Mouse (Mus musculus) hindbrain, postnatal 0 days (tissue): ENCODE results near the gene Anapc16. TPM values are rescaled to one million over a fixed set of nuclear protein-coding genes. Genes with fewer than 3 reads are reported as not detected.

Experiments used
- ATAC-seq: fragments of 200-750 bp; cut with Nextera tagmentation; 2 replicates; pipeline ENCODE4 v1.8.0; 2017; ENCODE audit warnings: mild to moderate bottlenecking, moderate TSS enrichment, moderate library complexity
- DNase-seq: peaks from one replicate; pipeline ENCODE4 v3.0.0-alpha.2; 2015; ENCODE audit warnings: low spot score
- H3K27ac ChIP-seq: fragments of 300-500 bp; sonication (generic); 2 replicates; pipeline ENCODE4 v1.5.1; 2014; ENCODE audit warnings: mild to moderate bottlenecking
- H3K27me3 ChIP-seq: fragments of 300-500 bp; sonication (generic); 2 replicates; pipeline ENCODE4 v1.6.1; 2014; ENCODE audit warnings: low read length, mixed read lengths; ENCODE audit not compliant: insufficient read depth
- H3K36me3 ChIP-seq: fragments of 300-500 bp; sonication (generic); 2 replicates; pipeline ENCODE4 v1.6.1; 2014; ENCODE audit warnings: low read length, mixed read lengths; ENCODE audit not compliant: insufficient read depth
- H3K4me1 ChIP-seq: fragments of 300-500 bp; sonication (generic); 2 replicates; pipeline ENCODE4 v1.6.1; 2014; ENCODE audit warnings: antibody characterized with exemption, low read length, mixed read lengths; ENCODE audit not compliant: insufficient read depth
- H3K4me2 ChIP-seq: fragments of 300-500 bp; sonication (generic); 2 replicates; pipeline ENCODE4 v1.6.1; 2014; ENCODE audit warnings: low read depth, mild to moderate bottlenecking, low read length, moderate library complexity, mixed read lengths
- H3K4me3 ChIP-seq: fragments of 300-500 bp; sonication (generic); 2 replicates; pipeline ENCODE4 v1.5.1; 2014; ENCODE audit warnings: low read length
- H3K9ac ChIP-seq: fragments of 300-500 bp; sonication (generic); replicated peaks from 2 replicates; pipeline ENCODE4 v1.6.1; 2014; ENCODE audit warnings: mild to moderate bottlenecking, low read length, moderate library complexity, mixed read lengths
- H3K9me3 ChIP-seq: fragments of 300-500 bp; sonication (generic); 2 replicates; pipeline ENCODE4 v1.6.1; 2016; ENCODE audit warnings: low read length, mixed read lengths
- CTCF ChIP-seq: IDR thresholded peaks from 2 replicates; pipeline ENCODE4 v1.5.1; 2016; ENCODE audit warnings: antibody characterized with exemption, control low read depth, low read depth
- WGBS: fragments of 180-500 bp; shearing (Covaris S2); extraction: QIAGEN DNeasy Blood & Tissue Kit; methylation state at CpG from one replicate; pipeline ENCODE4 v1.1.7; 2014; 5-methylcytosine and 5-hydroxymethylcytosine counted together
- polyA plus RNA-seq: library from polyadenylated mRNA; unstranded; fragments of >200 nt; fragmentation: Nextera tagmentation; extraction: Ambion mirVana; gene quantifications from 2 replicates; pipeline ENCODE4 v1.2.1, GENCODE M21; 2015
- total RNA-seq: library from RNA; depleted of rRNA; stranded (reverse); fragments of >200 nt; gene quantifications from 2 replicates; pipeline ENCODE4 v1.2.3, GENCODE M21; 2014

Anapc16 gene
- total and polyA plus RNA-seq, 2 experiments from 2014 or later = 70.1 to 133 TPM

DNA sequence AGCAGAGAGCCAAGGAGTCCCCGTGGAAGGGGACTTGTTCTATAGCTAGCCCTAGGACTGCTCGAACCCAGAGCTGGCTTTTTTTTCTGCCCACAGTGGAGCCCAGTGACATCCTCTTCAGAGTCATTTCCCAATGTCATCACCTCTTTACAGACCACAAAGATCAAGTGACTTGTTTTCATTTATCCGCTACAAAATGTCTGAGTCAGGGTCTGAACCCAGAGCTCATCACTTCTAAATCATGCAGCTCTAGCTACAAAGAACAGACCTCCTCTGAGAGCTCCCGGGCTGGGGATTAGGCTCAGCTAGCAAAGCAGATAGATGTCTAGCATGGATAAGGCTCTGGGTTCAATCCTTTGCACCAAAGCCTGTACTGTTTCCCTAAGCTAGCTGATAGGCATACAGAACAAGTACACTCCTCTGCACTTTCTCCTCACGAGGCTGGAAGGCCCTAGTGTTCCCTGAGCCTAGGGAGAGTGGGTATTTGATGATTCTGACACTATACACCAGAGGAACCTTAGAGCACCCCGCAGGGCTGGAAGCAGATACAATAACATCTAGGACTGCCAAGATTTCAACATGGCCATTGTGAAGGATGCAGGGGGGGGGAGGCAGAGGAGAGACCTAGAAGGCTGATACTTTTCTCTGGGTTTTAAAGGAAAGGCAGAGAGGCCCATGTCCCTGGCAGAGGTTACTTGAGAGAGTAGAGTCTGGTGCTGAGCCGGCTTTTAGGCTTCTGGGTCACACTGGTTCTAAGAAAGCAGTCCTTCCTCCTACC is 55.5 kb downstream of the Anapc16 start:
- Histone ChIP-seq H3K4me2 (no peak overlapping the region), H3K9me3 (no peaks in the 10 kb centered on the region), H3K4me3 (no peak overlapping the region), H3K27me3 (no peaks in the 10 kb centered on the region), H3K36me3 (no peaks in the 10 kb centered on the region), H3K27ac (peak overlapping the region; percentile 42; the same call in 1 of the 2 replicates), H3K9ac (no peak overlapping the region), H3K4me1 (peaks cover 8% of the 10 kb centered on the region)
- DNase-seq (no peak), ATAC-seq (no peak)
- TF ChIP-seq CTCF = no peak
- 67% methylated on average over 7 of the region's 7 CpGs for WGBS

DNA sequence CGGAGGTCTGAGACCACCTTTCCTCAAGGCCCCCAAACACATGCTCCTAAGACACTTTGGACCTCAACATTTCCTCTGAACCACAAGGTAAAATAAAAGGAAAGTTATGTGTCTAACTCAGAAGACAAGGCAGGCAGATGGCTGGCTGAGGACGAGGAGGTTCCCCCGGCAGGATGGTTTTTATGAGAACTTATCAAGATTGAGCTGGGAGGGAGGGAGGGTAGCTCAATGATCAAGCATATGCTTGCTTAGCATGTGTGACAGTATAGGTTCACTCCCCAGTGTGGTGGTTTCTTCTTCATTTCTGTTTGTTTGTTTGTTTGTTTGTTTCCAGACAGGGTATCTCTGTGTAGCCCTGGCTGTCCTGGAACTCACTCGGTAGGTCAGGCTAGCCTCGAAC is 56.6 kb downstream of the Anapc16 start:
- TF ChIP-seq CTCF = no peak
- DNase-seq (no peak), ATAC-seq (no peak)
- H3K4me2 ChIP-seq = no peak overlapping the region
- peaks cover 15% of the 10 kb centered on the region for H3K4me1 ChIP-seq
- H3K27ac ChIP-seq = no peak overlapping the region
- H3K4me3 ChIP-seq = no peak overlapping the region
- WGBS = 91% methylated on average over 5 of the region's 5 CpGs
- H3K9ac ChIP-seq = no peak overlapping the region
- H3K36me3 ChIP-seq = no peaks in the 10 kb centered on the region
- H3K27me3 ChIP-seq = no peaks in the 10 kb centered on the region
- H3K9me3 ChIP-seq = no peaks in the 10 kb centered on the region

DNA sequence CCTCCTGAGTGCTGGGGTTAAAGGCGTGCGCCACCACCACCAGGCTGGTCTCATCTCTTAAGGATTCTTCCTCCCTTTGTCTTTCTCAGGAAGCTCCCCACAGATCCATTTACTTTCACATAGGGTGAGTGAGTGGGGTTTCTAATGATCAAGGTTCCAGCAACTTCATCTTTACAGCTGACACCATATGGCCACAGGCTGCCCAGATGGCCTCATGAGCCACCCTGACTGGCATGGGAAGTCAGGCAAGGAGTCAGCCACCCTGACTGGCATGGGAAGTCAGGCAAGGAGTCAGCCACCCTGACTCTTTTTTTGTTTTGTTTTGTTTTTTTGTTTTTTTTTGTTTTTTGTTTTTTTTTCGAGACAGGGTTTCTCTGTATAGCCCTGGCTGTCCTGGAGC is 57.5 kb downstream of the Anapc16 start:
- no peak for ATAC-seq
- H3K4me3 ChIP-seq = no peak overlapping the region
- no peaks in the 10 kb centered on the region for H3K27me3 ChIP-seq
- peaks cover 15% of the 10 kb centered on the region for H3K4me1 ChIP-seq
- H3K27ac ChIP-seq = no peak overlapping the region
- no peak overlapping the region for H3K9ac ChIP-seq
- no peak for DNase-seq
- no peaks in the 10 kb centered on the region for H3K9me3 ChIP-seq
- 96% methylated on average over 3 of the region's 3 CpGs for WGBS
- no peak for TF ChIP-seq CTCF
- H3K36me3 ChIP-seq = no peaks in the 10 kb centered on the region
- no peak overlapping the region for H3K4me2 ChIP-seq

DNA sequence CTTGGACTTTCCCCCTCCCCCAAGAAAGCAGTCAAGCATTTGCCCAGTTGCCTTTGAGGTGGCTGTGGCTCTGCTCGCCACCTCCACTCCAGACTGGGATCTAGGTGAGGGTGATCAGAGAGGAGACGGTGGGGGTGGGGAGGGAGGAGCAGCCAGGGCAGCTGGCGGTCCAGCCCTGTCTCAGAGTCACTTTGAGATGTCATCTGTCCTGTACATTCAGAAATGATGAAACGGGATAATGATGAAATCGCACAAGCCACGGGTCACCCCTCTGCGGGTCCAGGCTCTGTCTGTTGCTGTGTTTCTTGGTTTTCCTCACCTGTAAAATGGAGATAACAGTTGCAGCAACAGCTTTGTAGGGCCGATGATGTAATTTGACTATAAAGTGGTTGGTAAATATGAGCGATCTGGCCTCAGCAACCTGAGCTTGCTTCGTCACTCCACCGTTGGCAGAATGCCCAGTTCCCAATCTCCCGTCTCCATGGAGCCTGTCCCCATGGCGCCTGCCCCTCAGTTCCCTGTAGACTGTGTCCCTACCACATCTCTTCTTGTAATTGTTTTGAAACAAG is 59.4 kb downstream of the Anapc16 start:
- H3K27ac ChIP-seq = peak overlapping the region; percentile 90
- H3K4me1 ChIP-seq = peaks cover 15% of the 10 kb centered on the region
- H3K9ac ChIP-seq = 0 out of 2 replicates have a peak overlapping the region, but pooled peaks have one; percentile 2
- DNase-seq (peak; percentile 75), ATAC-seq (peak; percentile 57)
- no peak for TF ChIP-seq CTCF
- 30% methylated on average over 13 of the region's 13 CpGs for WGBS
- no peaks in the 10 kb centered on the region for H3K27me3 ChIP-seq
- H3K4me2 ChIP-seq = peak overlapping the region; percentile 55
- H3K36me3 ChIP-seq = no peaks in the 10 kb centered on the region
- no peaks in the 10 kb centered on the region for H3K9me3 ChIP-seq
- peak overlapping the region; percentile 22 for H3K4me3 ChIP-seq

DNA sequence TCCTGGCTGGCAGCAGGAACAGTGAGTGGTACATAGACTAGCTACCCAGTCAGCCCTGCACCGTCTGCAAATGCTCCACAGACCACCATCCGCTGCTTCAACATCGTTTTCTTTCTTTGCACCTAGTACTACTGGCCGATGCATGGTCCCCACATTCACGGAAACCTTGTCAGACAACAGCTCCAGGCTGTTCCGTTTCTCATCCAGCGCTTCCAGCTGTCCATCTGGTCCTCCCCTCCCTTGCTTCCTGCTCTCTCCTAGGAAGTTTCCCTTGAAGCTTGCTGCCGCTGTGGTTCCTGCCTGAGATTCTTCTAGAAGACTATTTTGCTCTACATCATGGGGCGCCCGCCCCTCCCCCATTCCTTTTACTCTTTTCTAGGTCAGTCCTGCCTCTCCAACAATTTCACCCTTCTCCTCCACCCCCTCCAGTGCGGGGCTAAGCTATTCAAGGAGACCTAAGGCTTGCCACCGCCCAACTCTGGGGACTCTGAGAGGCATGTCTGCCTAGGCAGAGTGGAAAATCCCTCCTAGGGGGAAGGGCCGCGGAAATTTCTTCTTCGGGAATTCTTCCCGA is 60.0 kb downstream of the Anapc16 start:
- DNase-seq = peak; percentile 78
- H3K9ac ChIP-seq = peak overlapping the region; percentile 39
- peak; percentile 78 for ATAC-seq
- H3K27ac ChIP-seq = peak overlapping the region; percentile 90
- H3K4me1 ChIP-seq = peaks cover 15% of the 10 kb centered on the region
- 2% methylated on average over 16 of the region's 16 CpGs for WGBS
- TF ChIP-seq CTCF = no peak
- H3K36me3 ChIP-seq = no peaks in the 10 kb centered on the region
- peak overlapping the region; percentile 55 for H3K4me2 ChIP-seq
- H3K4me3 ChIP-seq = peak overlapping the region; percentile 22
- H3K9me3 ChIP-seq = no peaks in the 10 kb centered on the region
- no peaks in the 10 kb centered on the region for H3K27me3 ChIP-seq

DNA sequence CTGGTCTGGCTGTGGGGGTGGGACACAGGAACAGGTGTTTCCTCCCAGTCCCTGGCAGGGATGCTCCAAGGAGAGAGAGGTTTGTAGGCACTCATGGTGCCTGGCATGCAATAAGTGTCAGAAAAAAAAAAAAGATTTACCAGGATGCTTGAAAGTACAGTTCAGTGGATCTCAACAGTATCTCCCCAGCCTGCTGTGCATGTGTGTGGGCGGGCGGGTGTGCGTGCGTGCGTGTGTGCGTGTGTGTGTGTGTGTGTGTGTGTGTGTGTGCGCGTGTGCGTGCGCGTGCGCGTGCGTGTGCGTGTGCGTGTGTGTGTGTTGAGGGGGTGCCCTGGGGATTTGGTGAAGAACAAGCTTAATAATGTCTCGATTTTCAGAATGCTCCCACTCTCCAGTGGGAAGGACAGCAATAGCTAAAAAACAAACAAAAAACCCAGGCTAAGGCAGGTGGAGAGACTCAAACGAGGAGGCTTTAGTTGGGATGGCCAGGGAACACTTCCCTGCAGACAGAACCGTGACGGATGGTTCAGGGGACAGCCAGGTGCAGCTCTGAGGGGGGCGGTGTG is 60.6 kb downstream of the Anapc16 start:
- ATAC-seq (peak; percentile 54), DNase-seq (peak; percentile 54)
- WGBS = 46% methylated on average over 21 of the region's 21 CpGs

More for the DNA sequence above, 60.6 kb downstream of the Anapc16 start:
- no peaks in the 10 kb centered on the region for H3K36me3 ChIP-seq
- no peak for TF ChIP-seq CTCF
- H3K9me3 ChIP-seq = no peaks in the 10 kb centered on the region
- H3K4me2 ChIP-seq = peak overlapping the region; percentile 55
- H3K27ac ChIP-seq = peak overlapping the region; percentile 90
- H3K4me1 ChIP-seq = peaks cover 15% of the 10 kb centered on the region
- peak overlapping the region; percentile 39 for H3K9ac ChIP-seq
- H3K27me3 ChIP-seq = no peaks in the 10 kb centered on the region
- peak overlapping the region; percentile 22 for H3K4me3 ChIP-seq
